Mouse (Mus musculus): Measurements from ENCODE around the gene Srd5a1.

DNA sequence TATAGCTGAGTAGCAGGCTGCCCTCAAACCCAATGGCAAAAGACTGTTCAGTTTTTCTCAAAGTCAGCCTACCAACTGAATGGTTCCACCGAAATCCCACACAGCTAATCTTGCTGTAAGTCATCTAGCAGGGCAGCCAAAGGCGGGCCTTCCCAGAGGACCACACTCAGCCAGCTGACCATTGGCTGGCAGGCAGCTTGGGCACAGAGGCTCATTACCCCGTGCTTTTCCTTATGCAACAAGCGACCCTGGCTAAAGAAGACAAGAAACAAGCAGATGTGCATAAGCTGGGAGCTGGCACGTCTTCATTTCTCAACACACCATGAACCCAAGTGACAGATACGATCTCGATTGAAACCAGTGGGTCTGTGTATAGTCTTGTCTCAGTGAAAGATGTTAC is 73.9 kb downstream of the Srd5a1 start:
- TF ChIP-seq POLR2A (IDR thresholded peaks at IDR 0.05; ENCODE audit: borderline replicate concordance, extremely low read depth, low read depth, low read length) (no peak), CTCF (IDR thresholded peaks at IDR 0.05; ENCODE audit: insufficient read depth, low read length) (no peak)

Data from lung, adult 2 months (tissue).